Mouse (Mus musculus): ENCODE measurements at regions not wholly inside any gene's neighbourhood (a gene's known extent, or its start where the extent isn't known, plus 50 kb on each side); places are given as distances from the start of the nearest gene placed in this dataset.

DNA sequence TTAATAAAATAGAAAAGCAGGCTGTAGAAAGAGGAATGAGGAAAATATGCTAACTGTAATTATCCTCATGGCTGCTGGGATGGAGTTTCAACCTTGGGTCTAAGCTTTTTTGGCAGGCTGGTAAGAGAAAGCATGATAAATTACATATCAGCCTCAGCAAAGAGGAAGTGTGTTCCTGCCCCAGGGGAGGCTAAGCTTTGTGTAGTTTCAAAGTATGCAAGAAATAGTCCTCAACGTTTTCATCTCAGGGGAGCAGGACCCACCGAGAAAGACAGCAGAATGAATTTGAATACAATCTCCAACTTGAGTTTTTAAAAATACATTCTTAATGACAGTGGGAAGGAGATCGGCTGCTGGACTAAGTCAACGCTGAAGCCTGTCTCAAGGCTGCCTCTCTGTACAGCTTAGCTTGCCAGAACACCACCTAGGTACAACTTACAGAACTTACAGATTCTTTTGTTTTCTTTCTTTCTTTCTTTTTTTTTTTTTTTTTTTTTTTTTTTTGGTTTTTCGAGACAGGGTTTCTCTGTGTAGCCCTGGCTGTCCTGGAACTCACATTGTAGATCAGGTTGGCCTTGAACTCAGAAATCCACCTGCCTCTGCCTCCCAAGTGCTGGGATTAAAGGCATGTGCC lies 61.3 kb upstream of the Tbc1d5 start:
- no peak for TF ChIP-seq POLR2A (IDR thresholded peaks at IDR 0.05; ENCODE audit: control insufficient read depth, extremely low read depth, insufficient read depth, low read length, poor library complexity)
- no peak for TF ChIP-seq CTCF (IDR thresholded peaks at IDR 0.05; ENCODE audit: borderline replicate concordance, control insufficient read depth, extremely low read depth, insufficient read depth, low read length, poor library complexity)

Data from thymus, adult 2 months (tissue).